Mouse (Mus musculus) limb, embryonic 14.5 days (tissue): Measurements from ENCODE around the gene Bpifc. TPM values are rescaled to one million over a fixed set of nuclear protein-coding genes. Genes with fewer than 3 reads are reported as not detected.

Experiments used
- ATAC-seq: fragments of 200-750 bp; cut with Nextera tagmentation; 2 replicates; pipeline ENCODE4 v1.8.0; 2017; ENCODE audit warnings: low read depth, moderate number of reproducible peaks, moderate TSS enrichment; ENCODE audit not compliant: low FRiP score
- DNase-seq: peaks from one replicate; pipeline ENCODE4 v3.0.0-alpha.2; 2015; ENCODE audit warnings: low spot score
- H3K27ac ChIP-seq: fragments of 300-500 bp; sonication (generic); replicated peaks from 2 replicates; pipeline ENCODE4 v1.5.1; 2014; ENCODE audit warnings: low read depth, mild to moderate bottlenecking, low read length, moderate library complexity, mixed read lengths
- H3K27me3 ChIP-seq: fragments of 300-500 bp; sonication (generic); 2 replicates; pipeline ENCODE4 v1.6.1; 2014; ENCODE audit warnings: low read length, mixed read lengths; ENCODE audit not compliant: control insufficient read depth, insufficient read depth
- H3K36me3 ChIP-seq: fragments of 300-500 bp; sonication (generic); 2 replicates; pipeline ENCODE4 v1.6.1; 2014; ENCODE audit warnings: mild to moderate bottlenecking, low read length, moderate library complexity, mixed read lengths; ENCODE audit not compliant: control insufficient read depth, insufficient read depth
- H3K4me1 ChIP-seq: fragments of 300-500 bp; sonication (generic); 2 replicates; pipeline ENCODE4 v1.6.1; 2014; ENCODE audit warnings: antibody characterized with exemption, low read length, mixed read lengths; ENCODE audit not compliant: control insufficient read depth, insufficient read depth
- H3K4me2 ChIP-seq: fragments of 300-500 bp; sonication (generic); replicated peaks from 2 replicates; pipeline ENCODE4 v1.6.1; 2014; ENCODE audit warnings: low read depth, mild to moderate bottlenecking, low read length, moderate library complexity; ENCODE audit not compliant: severe bottlenecking
- H3K4me3 ChIP-seq: fragments of 300-500 bp; sonication (generic); replicated peaks from 2 replicates; pipeline ENCODE4 v1.5.1; 2014; ENCODE audit warnings: low read length
- H3K9ac ChIP-seq: fragments of 300-500 bp; sonication (generic); 2 replicates; pipeline ENCODE4 v1.6.1; 2014; ENCODE audit warnings: mild to moderate bottlenecking, low read depth, low read length, moderate library complexity; ENCODE audit not compliant: severe bottlenecking
- H3K9me3 ChIP-seq: fragments of 300-500 bp; sonication (generic); 2 replicates; pipeline ENCODE4 v1.6.1; 2016; ENCODE audit warnings: low read length; ENCODE audit not compliant: control insufficient read depth
- POLR2A ChIP-seq: fragments of 200-500 bp; IDR thresholded peaks from 2 replicates; pipeline ENCODE4 v1.8.0; 2012; ENCODE audit warnings: inconsistent platforms, mild to moderate bottlenecking, moderate library complexity, borderline replicate concordance; ENCODE audit not compliant: insufficient read depth, insufficient read length; ENCODE audit errors: extremely low read depth
- WGBS: fragments of 180-500 bp; shearing (Covaris S2); extraction: QIAGEN DNeasy Blood & Tissue Kit; methylation state at CpG from one replicate; pipeline ENCODE4 v1.1.7; 2014; 5-methylcytosine and 5-hydroxymethylcytosine counted together
- polyA plus RNA-seq, 2 experiments: library from polyadenylated mRNA; depleted of rRNA in 1 of 2; stranded (reverse) in 1 of 2; unstranded in 1 of 2; fragments of >200 nt; fragmentation: Nextera tagmentation in 1 of 2; extraction: Ambion mirVana in 1 of 2; gene quantifications; 2 replicates each; pipeline versions ENCODE4 v1.2.1 to v1.2.3; 2012 to 2014

Gene Bpifc
- polyA plus RNA-seq, 2 experiments, result 4.0 to 9.4 TPM

DNA sequence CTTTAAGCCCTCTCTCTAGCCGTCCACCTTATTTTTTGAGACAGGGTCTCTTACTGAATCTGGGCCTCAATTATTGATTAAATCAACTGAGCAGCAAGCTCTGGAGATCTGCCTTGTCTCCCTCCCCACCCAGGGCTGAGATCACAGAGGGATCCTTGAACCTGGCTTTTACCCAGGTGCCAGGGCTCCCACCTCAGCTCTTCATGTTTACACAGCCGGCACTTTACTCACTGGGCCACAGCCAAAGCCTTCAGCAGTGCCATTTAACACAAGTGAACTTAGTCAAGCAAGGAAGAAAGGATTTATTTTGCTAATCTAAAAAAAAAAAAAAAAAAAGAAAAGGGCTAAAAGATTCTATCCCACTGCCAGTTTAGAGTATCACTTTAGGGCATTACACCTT is 57.3 kb downstream of the Bpifc start:
- DNase-seq (no peak), ATAC-seq (no peak)
- Histone ChIP-seq H3K9ac (no peak overlapping the region), H3K4me1 (no peaks in the 10 kb centered on the region), H3K27ac (no peak overlapping the region), H3K9me3 (no peaks in the 10 kb centered on the region), H3K4me3 (no peak overlapping the region), H3K36me3 (peaks cover 53% of the 10 kb centered on the region), H3K4me2 (no peak overlapping the region), H3K27me3 (no peaks in the 10 kb centered on the region)
- TF ChIP-seq POLR2A, result no peak
- WGBS, result 89% methylated on average over 2 of the region's 2 CpGs

DNA sequence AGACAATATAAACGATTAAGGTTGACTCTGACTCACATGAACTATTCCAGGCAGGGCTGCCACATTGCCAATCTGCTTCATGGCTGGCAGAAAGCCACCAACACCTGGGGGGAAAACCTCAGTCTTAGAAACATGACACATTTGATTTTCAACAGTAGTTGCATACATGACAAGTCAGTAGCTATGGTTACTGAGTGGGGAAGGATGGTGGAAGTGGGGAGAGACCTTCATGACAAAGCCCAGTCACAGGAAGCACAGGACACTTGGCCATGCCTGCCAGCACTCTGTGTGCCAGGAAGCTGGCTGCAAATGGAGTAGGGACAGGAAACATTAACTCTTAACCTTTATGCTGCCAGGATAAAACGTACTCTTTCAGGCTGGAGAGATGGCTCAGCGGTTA is 58.3 kb downstream of the Bpifc start:
- ATAC-seq, result no peak
- TF ChIP-seq POLR2A, result no peak

DNA sequence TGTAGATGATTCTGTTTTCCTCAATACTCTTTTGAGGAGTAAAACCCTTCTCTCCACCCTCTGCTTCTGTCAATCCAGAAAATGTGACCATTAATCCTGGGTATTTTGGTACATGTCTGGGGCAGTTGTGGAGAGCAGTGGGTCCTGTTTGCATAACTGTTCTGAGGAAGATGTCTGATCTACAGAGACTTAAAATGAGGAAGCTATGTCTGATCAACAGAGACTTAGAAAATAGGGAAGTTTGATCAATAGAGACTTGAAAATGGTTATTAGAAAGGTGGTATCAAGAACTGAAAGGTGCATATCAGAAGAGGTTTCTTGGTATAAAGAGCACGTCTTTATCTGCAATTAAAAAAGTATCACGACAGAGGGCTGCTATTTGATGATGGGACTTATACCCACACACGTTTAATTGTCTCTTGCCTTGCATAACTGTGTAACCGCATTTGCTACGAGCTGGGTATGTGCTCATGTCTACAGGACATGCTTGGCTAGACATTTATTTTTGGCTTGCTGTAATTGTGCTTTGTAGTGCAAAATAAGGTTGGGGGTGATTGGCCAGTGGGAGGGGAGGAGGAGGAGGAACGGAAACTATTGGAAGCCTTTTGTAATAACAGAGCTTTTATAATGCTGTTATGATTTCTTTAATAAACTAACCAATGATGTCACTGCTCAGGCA is 59.8 kb downstream of the Bpifc start:
- H3K4me2 ChIP-seq, result no peak overlapping the region
- WGBS, result 90% methylated on average over 6 of the region's 6 CpGs
- no peak overlapping the region for H3K9ac ChIP-seq
- ATAC-seq (no peak), DNase-seq (no peak)
- H3K9me3 ChIP-seq, result no peaks in the 10 kb centered on the region
- TF ChIP-seq POLR2A, result no peak
- peaks cover 76% of the 10 kb centered on the region for H3K36me3 ChIP-seq
- no peak overlapping the region for H3K27ac ChIP-seq
- no peaks in the 10 kb centered on the region for H3K4me1 ChIP-seq
- no peak overlapping the region for H3K4me3 ChIP-seq
- no peaks in the 10 kb centered on the region for H3K27me3 ChIP-seq

More for the DNA sequence above, 58.3 kb downstream of the Bpifc start:
- Histone ChIP-seq H3K4me1 (no peaks in the 10 kb centered on the region), H3K4me3 (no peak overlapping the region), H3K36me3 (peaks cover 63% of the 10 kb centered on the region), H3K9me3 (no peaks in the 10 kb centered on the region), H3K27ac (no peak overlapping the region), H3K27me3 (no peaks in the 10 kb centered on the region), H3K9ac (no peak overlapping the region), H3K4me2 (no peak overlapping the region)
- WGBS, result 83% methylated on average over 3 of the region's 3 CpGs
- DNase-seq, result no peak

DNA sequence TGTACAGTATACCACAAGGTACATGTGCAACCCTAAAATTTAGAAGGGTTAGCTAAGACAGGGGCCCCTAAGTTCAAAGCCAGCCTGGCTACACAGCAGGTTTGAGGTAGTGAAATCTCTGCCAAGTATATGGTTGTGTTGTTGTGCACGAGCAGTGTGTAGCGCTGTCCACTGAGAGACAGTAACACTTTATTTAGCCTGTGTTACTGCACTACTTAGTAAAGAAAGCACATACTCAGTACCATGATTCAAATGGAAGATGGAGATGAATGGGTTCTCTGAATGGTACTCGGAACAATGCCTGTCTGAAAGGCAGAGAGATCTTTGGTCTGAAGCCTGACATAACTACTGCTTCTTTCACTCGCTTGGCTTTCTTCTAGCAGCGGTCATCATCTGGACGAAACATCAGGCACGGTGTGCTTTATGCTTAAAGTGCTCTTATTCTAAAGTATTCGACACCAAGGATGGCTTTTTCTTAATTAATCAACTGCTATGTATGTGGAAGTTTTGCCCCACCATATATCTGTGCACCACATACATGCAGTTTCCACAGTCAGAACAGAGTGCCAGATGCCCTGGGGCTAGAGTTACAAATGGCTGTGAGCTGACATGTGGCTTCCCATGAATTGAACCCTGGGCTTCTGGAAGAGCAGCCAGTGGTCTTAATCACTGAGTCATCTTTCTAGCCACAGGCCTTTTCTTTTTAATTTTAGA is 63.1 kb downstream of the Bpifc start:
- no peak for DNase-seq
- no peak for TF ChIP-seq POLR2A
- Histone ChIP-seq H3K4me1 (no peaks in the 10 kb centered on the region), H3K36me3 (peaks cover 90% of the 10 kb centered on the region), H3K9me3 (no peaks in the 10 kb centered on the region), H3K27me3 (no peaks in the 10 kb centered on the region), H3K27ac (no peak overlapping the region), H3K4me3 (no peak overlapping the region), H3K4me2 (no peak overlapping the region), H3K9ac (no peak overlapping the region)
- 95% methylated on average over 8 of the region's 8 CpGs for WGBS
- ATAC-seq, result no peak

DNA sequence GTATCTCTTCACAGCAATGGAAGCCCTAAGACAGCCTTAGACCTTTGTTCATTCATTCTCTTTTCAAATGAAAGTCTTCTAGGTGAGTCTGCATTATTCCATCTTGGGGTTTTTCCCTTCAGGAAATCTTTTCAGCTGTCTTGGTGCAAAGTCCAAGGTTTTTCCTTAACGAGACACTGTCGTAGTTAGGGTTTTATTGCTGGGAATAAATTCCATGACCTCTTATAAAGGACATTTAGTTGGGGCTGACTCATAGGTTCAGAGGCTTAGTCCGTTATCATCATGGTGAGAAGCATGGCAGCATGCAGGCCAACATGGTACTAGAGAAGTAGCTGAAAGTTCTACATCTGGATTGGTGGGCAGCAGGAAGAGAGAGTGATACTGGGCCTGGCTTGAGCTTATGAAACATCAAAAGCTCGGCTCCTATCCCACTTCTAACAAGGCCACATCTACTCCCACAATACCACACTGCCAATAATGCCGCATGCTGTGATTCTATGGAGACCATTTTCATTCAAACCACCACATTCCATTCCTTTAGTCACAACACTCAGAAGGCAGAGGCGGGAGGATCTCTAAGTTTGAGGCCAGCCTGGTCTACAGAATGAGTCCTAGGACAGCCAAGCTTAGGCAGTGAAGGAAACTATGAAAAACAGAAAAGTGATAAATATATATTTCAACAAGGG is 75.3 kb downstream of the Bpifc start:
- ATAC-seq, result no peak
- H3K9me3 ChIP-seq, result 0 out of 2 replicates have a peak, but pooled peaks cover 6% of the 10 kb centered on the region
- H3K27ac ChIP-seq, result no peak overlapping the region
- H3K4me2 ChIP-seq, result no peak overlapping the region
- H3K4me1 ChIP-seq, result no peaks in the 10 kb centered on the region
- TF ChIP-seq POLR2A, result no peak
- WGBS, result 83% methylated on average over 6 of the region's 6 CpGs
- no peak overlapping the region for H3K4me3 ChIP-seq
- DNase-seq, result no peak
- no peaks in the 10 kb centered on the region for H3K27me3 ChIP-seq
- peaks cover 52% of the 10 kb centered on the region for H3K36me3 ChIP-seq
- H3K9ac ChIP-seq, result no peak overlapping the region
